Mouse (Mus musculus): ENCODE data around the gene Prl6a1.

The Prl6a1 gene

GRCm38 (mm10) chr13:27312334-27313225 lies at the start of gene Prl6a1:
Gene Prl6a1 (plus strand): TSS chr13:27312627.
- DNase-seq (ENCODE audit: low spot score in 2 of 2) = no peak

DNA sequence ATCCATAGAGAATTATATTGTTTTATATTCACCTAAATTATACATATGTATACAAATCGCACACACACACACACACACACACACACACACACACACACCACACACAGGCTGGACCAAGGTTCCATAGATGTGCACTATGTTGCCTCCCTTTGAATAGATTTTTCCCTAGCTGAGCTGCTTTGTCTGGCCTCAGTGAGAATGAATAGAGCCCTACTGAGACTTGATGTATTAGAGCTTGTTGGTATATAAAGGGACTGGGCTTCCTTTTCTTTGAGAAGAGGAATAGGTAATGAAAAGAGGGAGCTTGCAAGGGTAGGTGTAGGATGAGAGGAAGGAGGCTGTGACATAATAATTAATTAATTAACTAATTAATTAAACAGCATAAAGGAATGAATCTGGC lies 22.6 kb downstream of the Prl6a1 start:
- DNase-seq (ENCODE audit: low spot score in 2 of 2) = no peak

GRCm38 (mm10) chr13:27342733-27343275 lies 30.4 kb downstream of the Prl6a1 start:
- DNase-seq (ENCODE audit: low spot score in 2 of 2) = no peak

DNA sequence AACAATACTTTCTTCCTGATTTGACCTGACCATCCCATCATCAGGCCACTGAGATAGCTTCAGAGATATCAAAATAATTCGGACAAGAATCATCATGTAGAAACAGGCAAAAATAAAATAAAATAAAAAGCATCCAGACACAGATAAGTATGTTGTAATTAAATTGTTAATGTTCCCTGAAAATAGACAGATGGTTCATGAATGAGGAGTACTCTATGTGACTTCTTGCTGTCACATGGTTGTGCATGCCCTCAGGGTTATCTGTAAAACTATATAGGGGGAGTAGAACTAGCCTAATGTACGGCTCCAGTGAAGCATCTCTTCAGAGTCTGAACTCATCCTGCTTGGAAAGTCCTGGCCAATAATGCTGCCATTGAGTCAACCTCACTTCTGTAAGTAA lies 32.9 kb downstream of the Prl6a1 start, which contains the start of gene Prl8a2:
Gene Prl8a2, plus strand, starts transcription at position 301 of the 400 bp plus-strand sequence.
- DNase-seq (ENCODE audit: low spot score in 2 of 2) = no peak

All from frontal cortex, postnatal 10 days (tissue).